Mouse (Mus musculus) ES-E14 (cell line): ENCODE results near the gene Cd300e.

Experiments used
- CHD2 ChIP-seq: IDR thresholded peaks from 2 replicates; pipeline ENCODE4 v1.6.1; 2014; ENCODE audit warnings: mild to moderate bottlenecking, low read depth, low read length, inconsistent platforms
- HCFC1 ChIP-seq: IDR thresholded peaks from 2 replicates; pipeline ENCODE4 v1.6.1; 2012; ENCODE audit warnings: low read length, inconsistent platforms, borderline replicate concordance; ENCODE audit not compliant: insufficient read depth
- MAFK ChIP-seq: IDR thresholded peaks from 2 replicates; pipeline ENCODE4 v1.6.1; 2014; ENCODE audit warnings: mild to moderate bottlenecking, low read depth, low read length, inconsistent platforms; ENCODE audit not compliant: insufficient read depth
- ZC3H11A ChIP-seq: IDR thresholded peaks from 2 replicates; pipeline ENCODE4 v1.6.1; 2012; ENCODE audit warnings: low read depth, mild to moderate bottlenecking, inconsistent platforms, low read length, borderline replicate concordance
- ZNF384 ChIP-seq: IDR thresholded peaks from 2 replicates; pipeline ENCODE4 v1.6.1; 2012; ENCODE audit warnings: low read depth, low read length, inconsistent platforms

GRCm38 (mm10) chr11:115100741-115101140, 38.8 kb upstream of the Cd300e start:
- TF ChIP-seq HCFC1 (no peak), CHD2 (no peak), ZC3H11A (no peak), MAFK (no peak), ZNF384 (no peak)
